Mouse (Mus musculus) liver, postnatal 0 days (tissue): ENCODE measurements at regions not wholly inside any gene's neighbourhood (a gene's known extent, or its start where the extent isn't known, plus 50 kb on each side); places are given as distances from the start of the nearest gene placed in this dataset.

Source experiments
- CTCF ChIP-seq: sonication (generic); IDR thresholded peaks from 2 replicates; pipeline ENCODE4 v1.5.1; 2016; ENCODE audit warnings: antibody characterized with exemption, low read depth
- EP300 ChIP-seq: IDR thresholded peaks from 2 replicates; pipeline ENCODE4 v1.6.1; 2016; ENCODE audit warnings: antibody characterized with exemption, low read depth, mild to moderate bottlenecking

DNA sequence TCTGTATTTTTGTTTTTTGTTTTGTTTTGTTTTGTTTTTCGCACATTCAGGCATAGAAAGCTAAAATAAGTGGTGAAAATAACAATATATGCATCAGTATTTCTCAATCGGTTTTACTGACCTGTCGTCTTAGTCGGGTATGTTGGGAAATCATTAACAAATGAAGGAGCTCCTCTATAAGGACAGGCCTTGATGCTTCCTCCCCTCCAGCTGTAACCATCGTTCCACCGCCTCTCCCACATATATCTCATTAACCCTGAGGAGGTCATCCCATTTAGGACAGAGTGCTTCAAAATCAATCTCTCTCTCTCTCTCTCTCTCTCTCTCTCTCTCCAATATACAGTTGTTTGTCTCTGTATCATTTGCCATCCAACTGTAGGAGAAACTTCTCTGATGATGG is 492.4 kb downstream of the Efnb2 start:
- TF ChIP-seq CTCF (no peak), EP300 (no peak)
